Mouse (Mus musculus) limb, embryonic 15.5 days (tissue): ENCODE results near the gene Kctd2. TPM values are rescaled to one million over a fixed set of nuclear protein-coding genes. Genes with fewer than 3 reads are reported as not detected.
"Not testable (repeated sequence)": the region's sequence is repeated elsewhere in the genome, so short reads cannot be mapped to it uniquely, and the experiment has no call there.

Source experiments
- ATAC-seq: fragments of 200-750 bp; cut with Nextera tagmentation; 2 replicates; pipeline ENCODE4 v1.8.0; 2017; ENCODE audit warnings: low read depth, moderate TSS enrichment; ENCODE audit not compliant: insufficient number of reproducible peaks, low FRiP score, low TSS enrichment
- H3K27ac ChIP-seq: fragments of 300-500 bp; sonication (generic); 2 replicates; pipeline ENCODE4 v1.5.1; 2015; ENCODE audit warnings: moderate library complexity, mild to moderate bottlenecking, inconsistent platforms
- H3K27me3 ChIP-seq: fragments of 300-500 bp; sonication (generic); 2 replicates; pipeline ENCODE4 v1.6.1; 2015; ENCODE audit warnings: inconsistent platforms
- H3K36me3 ChIP-seq: fragments of 300-500 bp; sonication (generic); 2 replicates; pipeline ENCODE4 v1.6.1; 2015; ENCODE audit warnings: inconsistent platforms
- H3K4me1 ChIP-seq: fragments of 300-500 bp; sonication (generic); 2 replicates; pipeline ENCODE4 v1.6.1; 2015; ENCODE audit warnings: inconsistent platforms
- H3K4me2 ChIP-seq: fragments of 300-500 bp; sonication (generic); 2 replicates; pipeline ENCODE4 v1.6.1; 2015; ENCODE audit warnings: mild to moderate bottlenecking, inconsistent platforms
- H3K4me3 ChIP-seq: fragments of 300-500 bp; sonication (generic); 2 replicates; pipeline ENCODE4 v1.5.1; 2015; ENCODE audit warnings: mild to moderate bottlenecking, inconsistent platforms
- H3K9ac ChIP-seq: fragments of 300-500 bp; sonication (generic); 2 replicates; pipeline ENCODE4 v1.6.1; 2015; ENCODE audit warnings: inconsistent platforms
- H3K9me3 ChIP-seq: fragments of 300-500 bp; sonication (generic); 2 replicates; pipeline ENCODE4 v1.6.1; 2016; ENCODE audit warnings: inconsistent platforms
- WGBS: fragments of 180-500 bp; shearing (Covaris S2); methylation state at CpG from one replicate; pipeline ENCODE4 v1.1.7; 2015; 5-methylcytosine and 5-hydroxymethylcytosine counted together
- polyA plus RNA-seq: library from polyadenylated mRNA; unstranded; fragments of >200 nt; fragmentation: Nextera tagmentation; extraction: Ambion mirVana; gene quantifications from 2 replicates; pipeline ENCODE4 v1.2.1, GENCODE M21; 2015

Gene Kctd2
- polyA plus RNA-seq, 1 experiment from 2014 or later: 15.1 TPM

DNA sequence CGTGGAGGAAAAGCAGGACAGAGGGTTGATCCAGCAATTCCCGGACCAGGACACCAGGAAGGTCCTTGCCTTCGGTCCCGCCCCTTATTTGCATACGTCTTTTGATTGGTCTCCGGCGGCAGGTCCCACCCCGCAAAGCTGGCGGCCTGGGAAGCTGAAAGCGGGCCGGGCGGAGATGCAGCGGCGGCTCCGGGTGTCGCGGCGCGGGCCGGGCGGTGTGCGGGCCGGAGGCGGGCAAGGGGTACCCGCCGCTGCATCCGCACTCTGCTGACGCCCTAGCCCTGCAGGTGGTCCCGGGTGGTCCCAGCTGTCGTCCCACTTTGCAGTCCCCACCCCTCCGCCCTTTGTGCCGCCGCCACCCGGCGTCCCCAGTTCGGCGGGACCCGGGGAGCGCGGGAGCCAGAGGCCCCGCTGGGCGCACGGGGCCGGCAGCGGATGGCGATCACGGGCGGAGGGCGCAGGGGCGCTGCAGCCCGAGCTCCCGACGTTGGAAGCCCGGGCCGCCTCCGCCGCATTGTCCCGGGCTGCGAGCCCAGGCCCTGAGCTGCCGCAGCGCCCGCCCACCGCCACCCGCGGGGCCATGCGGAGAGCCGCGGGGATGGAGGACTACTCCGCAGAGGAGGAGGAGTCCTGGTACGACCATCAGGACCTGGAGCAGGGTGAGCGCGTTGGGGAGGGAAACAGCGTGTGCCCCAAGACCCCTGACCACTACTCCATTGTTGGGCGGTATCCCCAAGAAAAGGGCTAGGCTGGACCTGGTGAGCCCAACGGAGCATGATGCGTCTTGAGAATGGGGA lies 38.0 kb upstream of the Kctd2 start, which contains the start of gene Cdr2l:
TSS of gene Cdr2l (plus strand) at position 174 of the 797 bp plus-strand sequence.
- Histone ChIP-seq H3K27me3 (no peaks in the 10 kb centered on the region), H3K4me2 (peak within 1 kb of the TSS; percentile 81), H3K9me3 (no peaks in the 10 kb centered on the region), H3K36me3 (no peaks in the 10 kb centered on the region), H3K4me1 (peaks cover 40% of the 10 kb centered on the region), H3K9ac (peak within 1 kb of the TSS; percentile 79), H3K27ac (peak within 1 kb of the TSS; percentile 88), H3K4me3 (peak within 1 kb of the TSS; percentile 84)
- WGBS: under 1% methylated on average over 74 of the region's 76 CpGs
- ATAC-seq: peak; percentile 83

DNA sequence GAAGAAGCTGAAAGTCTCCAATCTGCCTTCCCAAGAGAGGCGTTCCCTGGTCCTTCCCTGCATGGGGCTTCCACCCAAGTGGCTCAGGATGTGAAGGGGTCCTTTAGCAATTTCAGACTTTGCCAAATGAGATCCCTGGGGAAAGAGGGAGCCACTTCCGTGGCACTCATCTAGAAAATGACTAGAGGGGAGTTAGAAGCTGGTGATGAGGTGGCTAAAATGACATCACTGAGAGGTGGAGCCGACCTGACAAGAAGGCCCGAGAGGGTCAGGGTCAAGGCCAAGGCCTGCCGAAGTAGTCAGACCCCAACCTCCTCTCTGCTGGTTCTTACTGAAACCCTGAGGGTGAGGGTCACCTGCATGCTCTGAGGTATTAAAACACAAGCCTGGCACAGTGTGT lies 37.0 kb upstream of the Kctd2 start:
- H3K27ac ChIP-seq: peak overlapping the region; percentile 88; the same call in 1 of the 2 replicates
- no peaks in the 10 kb centered on the region for H3K36me3 ChIP-seq
- H3K4me1 ChIP-seq: peaks cover 40% of the 10 kb centered on the region
- 19% methylated on average over 5 of the region's 5 CpGs for WGBS
- H3K4me2 ChIP-seq: peak overlapping the region; percentile 81
- no peaks in the 10 kb centered on the region for H3K9me3 ChIP-seq
- no peak for ATAC-seq
- peak overlapping the region; percentile 84 for H3K4me3 ChIP-seq
- no peaks in the 10 kb centered on the region for H3K27me3 ChIP-seq
- 0 out of 2 replicates have a peak overlapping the region, but pooled peaks have one; percentile 1 for H3K9ac ChIP-seq

DNA sequence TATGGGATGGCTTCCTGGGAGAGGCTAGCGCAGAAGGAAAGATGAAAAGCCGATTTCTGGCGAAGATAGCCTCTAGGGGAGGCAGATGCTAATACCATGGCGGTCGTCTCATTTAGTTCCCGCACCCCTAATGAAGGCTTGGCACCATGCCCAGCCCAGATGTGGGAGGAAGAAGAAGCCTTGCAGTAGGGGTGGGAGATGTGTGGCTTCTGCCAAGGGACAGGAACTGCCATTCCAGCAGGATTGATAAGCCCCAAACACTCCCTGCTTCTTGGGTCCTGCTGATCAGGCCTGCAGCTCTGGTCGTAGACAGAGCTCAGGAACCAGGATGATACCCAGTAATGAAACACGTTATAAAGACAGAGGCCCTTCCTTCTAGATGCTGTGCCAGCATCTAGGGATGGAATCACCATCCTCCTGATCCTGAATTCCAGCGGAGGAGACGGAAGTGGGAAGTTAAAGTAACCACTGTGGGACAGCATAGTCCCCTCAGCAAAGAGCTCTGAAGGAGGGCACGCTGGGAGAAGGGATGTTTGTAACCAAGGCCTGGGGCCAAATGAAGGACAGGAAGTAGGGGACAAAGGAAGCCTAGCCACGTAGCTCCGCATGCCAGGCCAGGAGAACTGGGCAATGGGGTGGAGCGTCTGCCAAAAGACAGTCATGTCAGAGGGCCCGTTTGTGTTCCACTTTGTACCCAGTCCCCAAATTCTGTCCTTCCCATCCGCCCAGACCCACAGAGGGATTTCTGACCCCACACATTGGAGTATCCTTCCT lies 36.0 kb upstream of the Kctd2 start:
- Histone ChIP-seq H3K36me3 (no peaks in the 10 kb centered on the region), H3K27me3 (no peaks in the 10 kb centered on the region), H3K4me1 (peaks cover 40% of the 10 kb centered on the region), H3K4me3 (peak overlapping the region; percentile 84; the same call in 1 of the 2 replicates), H3K9ac (no peak overlapping the region), H3K4me2 (peak overlapping the region; percentile 81), H3K27ac (no peak overlapping the region), H3K9me3 (no peaks in the 10 kb centered on the region)
- 42% methylated on average over 16 of the region's 16 CpGs for WGBS
- ATAC-seq: no peak

DNA sequence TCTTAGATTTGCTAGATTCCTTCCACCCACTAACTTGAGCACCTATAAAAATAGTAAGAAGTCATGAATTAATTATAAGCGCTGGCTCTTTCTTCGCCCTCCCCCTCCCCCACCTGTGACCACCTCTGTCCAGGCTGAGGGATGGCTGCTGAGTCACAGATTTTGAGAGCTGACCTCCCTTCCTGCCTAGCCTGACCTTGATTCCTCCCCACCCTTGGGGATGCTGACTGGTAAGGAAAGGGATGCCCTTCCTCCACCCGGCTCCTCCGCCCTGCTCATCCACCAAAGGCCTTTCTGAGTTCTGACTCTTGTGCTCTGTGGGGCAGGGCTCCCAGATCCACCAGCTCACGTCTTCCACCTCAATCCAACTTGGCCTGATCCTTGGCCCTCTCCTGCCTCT lies 35.3 kb upstream of the Kctd2 start:
- no peak overlapping the region for H3K4me2 ChIP-seq

DNA sequence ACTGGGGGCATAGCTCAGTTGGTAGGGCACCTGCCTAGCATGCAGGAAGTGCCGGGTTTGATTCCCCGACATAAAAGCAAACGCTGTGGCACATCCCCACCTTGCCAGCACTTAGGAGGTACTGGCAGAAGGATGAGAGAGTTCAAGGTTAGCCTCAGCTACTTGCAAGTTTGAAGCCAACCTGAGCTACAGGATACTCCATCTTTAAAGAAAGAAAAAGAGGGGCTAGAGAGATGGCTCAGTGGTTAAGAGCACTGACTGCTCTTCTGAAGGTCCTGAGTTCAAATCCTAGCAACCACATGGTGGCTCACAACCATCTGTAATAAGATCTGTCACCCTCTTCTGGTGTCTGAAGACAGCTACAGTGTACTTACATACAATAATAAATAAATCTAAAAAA lies 33.1 kb upstream of the Kctd2 start:
- peaks cover 36% of the 10 kb centered on the region for H3K4me1 ChIP-seq
- not testable (repeated sequence) for H3K4me3 ChIP-seq, H3K9ac ChIP-seq, H3K9me3 ChIP-seq, ATAC-seq, H3K27me3 ChIP-seq, H3K4me2 ChIP-seq, H3K27ac ChIP-seq
- WGBS: 76% methylated on average over 3 of the region's 3 CpGs
- H3K36me3 ChIP-seq: peaks cover 17% of the 10 kb centered on the region

More for the DNA sequence above, 35.3 kb upstream of the Kctd2 start:
- Histone ChIP-seq H3K4me3 (no peak overlapping the region), H3K27ac (no peak overlapping the region), H3K27me3 (no peaks in the 10 kb centered on the region), H3K9ac (no peak overlapping the region), H3K9me3 (no peaks in the 10 kb centered on the region), H3K4me1 (peaks cover 40% of the 10 kb centered on the region), H3K36me3 (no peaks in the 10 kb centered on the region)
- WGBS: 72% methylated on average over 5 of the region's 5 CpGs
- no peak for ATAC-seq

DNA sequence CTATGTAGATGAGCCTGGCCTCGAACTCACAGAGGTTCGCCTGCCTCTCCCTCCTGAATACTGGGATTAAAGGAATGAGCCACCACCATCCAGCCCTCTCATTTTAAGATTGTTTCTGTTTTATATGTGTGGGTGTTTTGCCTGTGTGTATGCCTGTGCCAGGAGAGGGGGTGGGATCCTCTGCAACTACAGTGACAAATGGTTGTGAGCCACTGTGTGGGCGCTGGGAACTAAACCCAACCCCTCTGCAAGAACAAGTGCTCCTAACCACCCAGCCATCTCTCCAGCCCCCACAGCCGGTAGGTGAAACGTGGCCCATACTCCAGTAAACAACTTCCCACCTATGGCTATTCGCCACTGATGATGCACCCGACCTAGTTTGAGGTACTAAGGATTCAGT lies 28.6 kb upstream of the Kctd2 start:
- 91% methylated on average over 7 of the region's 7 CpGs for WGBS

DNA sequence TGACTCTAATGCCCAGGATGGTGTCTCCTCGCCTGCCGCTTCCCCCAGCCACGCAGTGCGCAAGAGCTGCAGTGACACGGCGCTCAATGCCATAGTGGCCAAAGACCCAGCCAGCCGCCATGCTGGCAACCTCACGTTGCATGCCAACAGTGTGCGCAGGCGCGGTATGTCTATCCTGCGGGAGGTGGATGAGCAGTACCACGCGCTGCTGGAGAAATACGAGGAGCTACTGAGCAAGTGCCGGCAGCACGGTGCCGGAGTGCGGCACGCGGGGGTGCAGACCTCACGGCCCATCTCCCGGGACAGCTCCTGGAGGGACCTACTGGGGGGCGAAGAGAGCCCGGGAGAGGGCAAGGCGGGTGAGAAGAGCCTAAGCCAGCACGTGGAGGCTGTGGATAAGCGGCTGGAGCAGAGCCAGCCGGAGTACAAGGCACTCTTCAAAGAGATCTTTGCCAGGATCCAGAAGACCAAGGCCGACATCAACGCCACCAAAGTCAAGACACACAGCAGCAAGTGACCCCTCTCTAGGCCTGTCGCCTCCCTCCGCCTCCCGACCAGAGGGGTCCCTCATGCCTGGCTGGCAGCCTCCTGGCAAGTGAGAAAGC lies 26.1 kb upstream of the Kctd2 start:
- ATAC-seq: no peak

More for the DNA sequence above, 28.6 kb upstream of the Kctd2 start:
- Histone ChIP-seq H3K4me1 (0 out of 2 replicates have a peak, but pooled peaks cover 3% of the 10 kb centered on the region), H3K9me3 (no peaks in the 10 kb centered on the region), H3K4me3 (no peak overlapping the region), H3K4me2 (no peak overlapping the region), H3K9ac (no peak overlapping the region), H3K27me3 (no peaks in the 10 kb centered on the region), H3K27ac (no peak overlapping the region), H3K36me3 (peaks cover 59% of the 10 kb centered on the region)
- no peak for ATAC-seq

DNA sequence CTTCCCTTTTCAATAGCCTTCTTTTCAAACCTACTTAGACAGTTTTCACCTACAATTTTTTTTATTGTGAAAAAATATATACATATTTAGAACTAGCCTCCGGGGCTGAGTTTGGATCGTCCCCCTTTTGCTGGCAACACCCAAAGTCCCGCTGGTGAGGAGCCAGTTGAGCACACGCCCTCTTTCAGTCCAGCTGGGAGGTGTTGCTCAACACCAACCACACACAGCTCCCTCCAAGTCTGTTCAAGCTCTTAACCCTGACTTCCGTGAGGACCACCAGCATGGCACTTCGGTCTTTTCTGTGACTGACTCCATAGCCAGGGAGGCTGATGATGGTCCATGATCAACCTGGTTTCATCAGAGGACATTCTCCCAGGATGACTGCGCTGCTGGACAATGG lies 21.8 kb upstream of the Kctd2 start:
- ATAC-seq: no peak
- 70% methylated on average over 7 of the region's 7 CpGs for WGBS

More for the DNA sequence above, 26.1 kb upstream of the Kctd2 start:
- WGBS: 57% methylated on average over 34 of the region's 34 CpGs
- Histone ChIP-seq H3K4me2 (peak overlapping the region; percentile 20; the same call in 1 of the 2 replicates), H3K9ac (no peak overlapping the region), H3K36me3 (peaks cover 60% of the 10 kb centered on the region), H3K27ac (no peak overlapping the region), H3K27me3 (no peaks in the 10 kb centered on the region), H3K4me1 (0 out of 2 replicates have a peak, but pooled peaks cover 3% of the 10 kb centered on the region), H3K4me3 (peak overlapping the region; percentile 0; the same call in 1 of the 2 replicates), H3K9me3 (no peaks in the 10 kb centered on the region)

DNA sequence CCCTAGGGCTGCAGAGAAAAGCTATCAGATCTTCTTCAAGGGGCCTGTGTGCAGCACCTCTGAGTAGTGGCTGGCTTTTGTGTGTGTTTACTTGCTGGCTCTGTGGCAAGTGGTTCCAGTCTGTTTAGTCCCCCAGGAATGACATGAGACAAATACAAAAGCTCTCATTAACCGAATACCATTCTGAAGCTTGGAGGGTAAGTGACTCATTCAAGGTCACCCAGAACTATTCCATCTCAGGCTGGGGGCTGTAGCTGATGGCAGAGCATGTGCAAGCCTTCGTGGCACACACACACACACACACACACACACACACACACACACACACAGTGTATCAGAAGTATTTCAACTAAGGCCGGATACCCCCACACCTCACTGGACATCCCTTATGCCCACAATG lies 19.8 kb upstream of the Kctd2 start:
- ATAC-seq: no peak
- Histone ChIP-seq H3K4me3 (no peak overlapping the region), H3K4me2 (no peak overlapping the region)

More for the DNA sequence above, 21.8 kb upstream of the Kctd2 start:
- H3K27me3 ChIP-seq: no peaks in the 10 kb centered on the region
- H3K36me3 ChIP-seq: peaks cover 32% of the 10 kb centered on the region
- 0 out of 2 replicates have a peak, but pooled peaks cover 5% of the 10 kb centered on the region for H3K4me1 ChIP-seq
- no peaks in the 10 kb centered on the region for H3K9me3 ChIP-seq
- H3K4me2 ChIP-seq: no peak overlapping the region
- H3K9ac ChIP-seq: no peak overlapping the region
- H3K4me3 ChIP-seq: no peak overlapping the region
- H3K27ac ChIP-seq: no peak overlapping the region

DNA sequence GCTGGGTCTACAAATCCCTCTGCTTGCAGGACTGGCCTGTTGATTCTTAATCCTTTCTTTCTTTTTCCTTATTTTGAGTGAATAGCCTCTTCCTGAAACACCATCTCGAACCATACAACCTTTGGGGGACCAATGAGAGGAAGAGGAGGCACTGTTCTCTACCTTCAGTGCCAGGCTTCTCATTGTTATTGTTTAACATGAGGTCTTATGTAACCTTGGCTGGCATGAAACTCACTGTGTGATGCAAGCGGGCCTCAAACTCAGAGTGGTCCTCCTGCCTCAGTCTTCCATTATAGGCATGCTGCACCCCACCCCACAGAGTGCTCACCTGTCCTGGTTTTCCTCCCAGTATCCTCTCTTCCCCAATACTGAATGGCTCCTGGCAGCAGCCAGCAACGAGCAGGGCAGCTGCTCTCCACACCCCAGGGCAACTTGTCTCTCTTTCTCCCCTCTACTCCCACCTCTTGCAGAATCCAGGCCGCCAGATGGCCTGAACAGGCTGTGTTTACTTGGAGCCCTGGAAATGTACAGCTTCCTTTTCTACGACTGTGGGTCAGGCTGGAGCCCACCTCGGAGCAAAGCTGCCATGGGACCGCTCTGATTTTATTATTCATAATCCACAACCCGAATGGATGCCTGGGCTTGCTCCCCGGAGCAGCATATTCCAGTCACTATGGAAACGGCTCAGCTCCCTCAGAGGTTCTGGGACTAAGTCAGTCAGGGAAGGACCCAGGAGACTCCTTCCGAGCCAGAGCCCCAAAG lies 19.1 kb upstream of the Kctd2 start:
- Histone ChIP-seq H3K4me2 (no peak overlapping the region), H3K36me3 (peaks cover 6% of the 10 kb centered on the region), H3K27ac (no peak overlapping the region), H3K27me3 (no peaks in the 10 kb centered on the region), H3K9ac (no peak overlapping the region), H3K4me3 (no peak overlapping the region), H3K9me3 (no peaks in the 10 kb centered on the region), H3K4me1 (peaks cover 13% of the 10 kb centered on the region)
- ATAC-seq: no peak
- WGBS: 43% methylated on average over 11 of the region's 11 CpGs

More for the DNA sequence above, 19.8 kb upstream of the Kctd2 start:
- H3K27ac ChIP-seq: no peak overlapping the region
- peaks cover 13% of the 10 kb centered on the region for H3K4me1 ChIP-seq
- WGBS: 72% methylated on average over 3 of the region's 3 CpGs
- no peaks in the 10 kb centered on the region for H3K9me3 ChIP-seq
- H3K36me3 ChIP-seq: peaks cover 12% of the 10 kb centered on the region
- no peak overlapping the region for H3K9ac ChIP-seq
- no peaks in the 10 kb centered on the region for H3K27me3 ChIP-seq
